Mouse (Mus musculus) liver, adult 2 months (tissue): ENCODE results near the gene Scml4. TPM values are rescaled to one million over a fixed set of nuclear protein-coding genes. Genes with fewer than 3 reads are reported as not detected.

Experiments
- DNase-seq: peaks from one replicate; pipeline ENCODE4 v3.0.0-alpha.2; 2011; ENCODE audit warnings: low read depth, low spot score; ENCODE audit errors: extremely low read depth
- H3K27ac ChIP-seq: fragments of 200-500 bp; replicated peaks from 2 replicates; pipeline ENCODE4 v1.5.1; 2012; ENCODE audit warnings: low read depth, mild to moderate bottlenecking, control low read depth, inconsistent platforms, low read length; ENCODE audit not compliant: insufficient read depth
- H3K27me3 ChIP-seq: fragments of 200-500 bp; 2 replicates; pipeline ENCODE4 v1.6.1; 2012; ENCODE audit warnings: mild to moderate bottlenecking, moderate library complexity, low read length, inconsistent platforms; ENCODE audit not compliant: control insufficient read depth, insufficient read depth
- H3K36me3 ChIP-seq: fragments of 200-500 bp; 2 replicates; pipeline ENCODE4 v1.6.1; 2012; ENCODE audit warnings: low read length, inconsistent platforms; ENCODE audit not compliant: control insufficient read depth, insufficient read depth
- H3K4me1 ChIP-seq: fragments of 200-500 bp; 2 replicates; pipeline ENCODE4 v1.6.1; 2011; ENCODE audit warnings: low read length; ENCODE audit not compliant: control insufficient read depth, insufficient read depth
- H3K4me3 ChIP-seq: fragments of 200-500 bp; 2 replicates; pipeline ENCODE4 v1.5.1; 2011; ENCODE audit warnings: low read depth, mild to moderate bottlenecking, control low read depth, low read length, moderate library complexity; ENCODE audit not compliant: insufficient read depth
- H3K79me2 ChIP-seq: fragments of 200-500 bp; 2 replicates; pipeline ENCODE4 v1.6.1; 2012; ENCODE audit warnings: inconsistent platforms, mild to moderate bottlenecking, low read length, moderate library complexity; ENCODE audit not compliant: control insufficient read depth, insufficient read depth
- H3K9ac ChIP-seq: fragments of 200-500 bp; 2 replicates; pipeline ENCODE4 v1.6.1; 2012; ENCODE audit warnings: low read depth, mild to moderate bottlenecking, control low read depth, inconsistent platforms, low read length
- CTCF ChIP-seq: fragments of 200-500 bp; IDR thresholded peaks from 2 replicates; pipeline ENCODE4 v1.5.1; 2011; ENCODE audit warnings: low read depth, low read length, control low read depth
- POLR2A ChIP-seq: fragments of 200-500 bp; IDR thresholded peaks from 2 replicates; pipeline ENCODE4 v1.6.1; 2011; ENCODE audit warnings: low read length, control low read depth; ENCODE audit not compliant: insufficient read depth; ENCODE audit errors: extremely low read depth
- WGBS: fragments of 180-500 bp; shearing (Covaris S2); methylation state at CpG from one replicate; pipeline ENCODE4 v1.1.7; 2018; 5-methylcytosine and 5-hydroxymethylcytosine counted together
- polyA plus RNA-seq: library from polyadenylated mRNA; depleted of rRNA; stranded (reverse); fragments of >200 nt; gene quantifications from 2 replicates; pipeline ENCODE4 v1.2.3, GENCODE M21; 2012
- total RNA-seq: library from RNA; depleted of rRNA; stranded (reverse); fragments of >200 nt; gene quantifications from 2 replicates; pipeline ENCODE4 v1.2.3, GENCODE M21; 2014

The Scml4 gene
- total and polyA plus RNA-seq, 2 experiments, result 0.28 to 0.50 TPM

GRCm38 (mm10) chr10:42872269-42873010, 12.3 kb downstream of the Scml4 start:
- no peaks in the 10 kb centered on the region for H3K27me3 ChIP-seq
- no peaks in the 10 kb centered on the region for H3K4me1 ChIP-seq
- no peak overlapping the region for H3K9ac ChIP-seq
- 91% methylated on average over 15 of the region's 15 CpGs for WGBS
- TF ChIP-seq POLR2A, result no peak
- no peak for TF ChIP-seq CTCF
- H3K27ac ChIP-seq, result no peak overlapping the region
- H3K36me3 ChIP-seq, result no peaks in the 10 kb centered on the region
- DNase-seq, result no peak
- no peaks in the 10 kb centered on the region for H3K79me2 ChIP-seq
- no peak overlapping the region for H3K4me3 ChIP-seq

- no peak overlapping the region for H3K9ac ChIP-seq
- no peak for DNase-seq
- no peak overlapping the region for H3K4me3 ChIP-seq
- no peaks in the 10 kb centered on the region for H3K79me2 ChIP-seq
- no peaks in the 10 kb centered on the region for H3K36me3 ChIP-seq
- H3K27me3 ChIP-seq, result no peaks in the 10 kb centered on the region
- H3K27ac ChIP-seq, result no peak overlapping the region
- 91% methylated on average over 7 of the region's 7 CpGs for WGBS
- TF ChIP-seq POLR2A, result no peak
- no peaks in the 10 kb centered on the region for H3K4me1 ChIP-seq
Measured at GRCm38 (mm10) chr10:42873077-42873595, 13.0 kb downstream of the Scml4 start.

GRCm38 (mm10) chr10:42876172-42876571, 16.0 kb downstream of the Scml4 start:
- TF ChIP-seq POLR2A (no peak), CTCF (no peak)
- no peak overlapping the region for H3K27ac ChIP-seq
- H3K36me3 ChIP-seq, result no peaks in the 10 kb centered on the region
- H3K9ac ChIP-seq, result no peak overlapping the region
- H3K79me2 ChIP-seq, result no peaks in the 10 kb centered on the region
- DNase-seq, result no peak
- H3K4me3 ChIP-seq, result no peak overlapping the region
- H3K27me3 ChIP-seq, result no peaks in the 10 kb centered on the region
- no peaks in the 10 kb centered on the region for H3K4me1 ChIP-seq
- 75% methylated on average over 5 of the region's 5 CpGs for WGBS

GRCm38 (mm10) chr10:42879269-42879681, 19.1 kb downstream of the Scml4 start:
- no peaks in the 10 kb centered on the region for H3K27me3 ChIP-seq
- H3K4me1 ChIP-seq, result no peaks in the 10 kb centered on the region
- no peaks in the 10 kb centered on the region for H3K36me3 ChIP-seq
- no peak overlapping the region for H3K27ac ChIP-seq
- TF ChIP-seq POLR2A (no peak), CTCF (no peak)
- DNase-seq, result no peak
- no peak overlapping the region for H3K4me3 ChIP-seq
- H3K9ac ChIP-seq, result no peak overlapping the region
- WGBS, result 77% methylated on average over 5 of the region's 5 CpGs
- H3K79me2 ChIP-seq, result no peaks in the 10 kb centered on the region

GRCm38 (mm10) chr10:42879682-42880081, 19.5 kb downstream of the Scml4 start:
- no peaks in the 10 kb centered on the region for H3K27me3 ChIP-seq
- H3K9ac ChIP-seq, result no peak overlapping the region
- TF ChIP-seq CTCF (no peak), POLR2A (no peak)
- H3K4me3 ChIP-seq, result no peak overlapping the region
- WGBS, result 80% methylated on average over 5 of the region's 5 CpGs
- H3K27ac ChIP-seq, result no peak overlapping the region
- no peaks in the 10 kb centered on the region for H3K4me1 ChIP-seq
- H3K36me3 ChIP-seq, result no peaks in the 10 kb centered on the region
- no peaks in the 10 kb centered on the region for H3K79me2 ChIP-seq
- no peak for DNase-seq

DNA sequence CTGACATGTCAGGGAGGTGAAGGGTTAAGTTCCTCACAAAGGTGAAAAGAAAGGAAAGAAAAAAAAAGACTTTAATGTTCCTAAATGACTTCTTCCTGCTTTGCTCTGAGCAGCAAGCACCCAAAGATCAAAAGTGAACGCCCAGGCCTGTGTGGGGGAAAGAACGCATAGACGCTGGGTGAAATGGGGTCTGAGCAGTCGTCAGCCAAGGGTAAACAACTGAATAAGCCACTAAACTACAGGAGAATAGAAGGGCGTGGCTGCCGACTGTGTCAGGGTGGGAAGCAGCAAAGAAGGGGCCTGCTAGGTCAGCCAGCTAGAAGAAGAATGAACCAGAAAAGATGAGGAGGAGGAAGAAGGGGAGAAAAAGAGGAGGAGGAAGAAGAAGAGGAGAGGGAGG, 26.9 kb downstream of the Scml4 start:
- WGBS, result 35% methylated on average over 6 of the region's 6 CpGs
- H3K9ac ChIP-seq, result no peak overlapping the region
- no peaks in the 10 kb centered on the region for H3K79me2 ChIP-seq
- H3K27ac ChIP-seq, result no peak overlapping the region
- H3K4me1 ChIP-seq, result no peaks in the 10 kb centered on the region
- H3K27me3 ChIP-seq, result no peaks in the 10 kb centered on the region
- no peaks in the 10 kb centered on the region for H3K36me3 ChIP-seq
- no peak overlapping the region for H3K4me3 ChIP-seq
- no peak for DNase-seq
- TF ChIP-seq CTCF, result no peak
- TF ChIP-seq POLR2A, result no peak
